Comparison of ENCODE assay signal across 11 mouse cellular contexts in genomic region chr17:80698191-80698901, GRCm38 (mm10). TPM values are rescaled to one million over a fixed set of nuclear protein-coding genes. Genes with fewer than 3 reads are reported as not detected.
DNase-seq lines count a peak whose midpoint lies in the region; ATAC-seq and TF ChIP-seq lines count a peak whose summit lies in the region.
"Had no signal": no experiment of that assay in that cellular context is flagged by ENCODE, and none has a peak within 500 bp of the region (broad histone marks: within the 10 kb centered on the region; RNA-seq: fewer than 3 reads in every experiment).

No protein-coding gene starts in this region.

- H3K9me3 ChIP-seq in embryonic facial prominence, embryonic 12.5 days, result no peaks in the 10 kb centered on the region
- no peaks in the 10 kb centered on the region for H3K9me3 ChIP-seq in intestine, postnatal 0 days (ENCODE audit: control insufficient read depth)

- H3K4me2 ChIP-seq in embryonic facial prominence, embryonic 12.5 days (replicated peaks), result no peak overlapping the region
- no peak overlapping the region for H3K4me2 ChIP-seq in intestine, postnatal 0 days (replicated peaks; ENCODE audit: low read depth)

- H3K4me3 ChIP-seq in gastrocnemius, adult 2 months, result peak overlapping the region; percentile 33
- H3K4me3 ChIP-seq in lung, adult 2 months (replicated peaks; ENCODE audit: extremely low read depth, low read depth, low read length), result peak overlapping the region; percentile 15
- no peak overlapping the region for H3K4me3 ChIP-seq in embryonic facial prominence, embryonic 12.5 days
- no peak overlapping the region for H3K4me3 ChIP-seq in intestine, postnatal 0 days (ENCODE audit: low read depth, low read length)

- no peak for TF ChIP-seq CTCF in gastrocnemius, adult 2 months (IDR thresholded peaks at IDR 0.05)
- no peak for TF ChIP-seq CTCF in lung, adult 2 months (IDR thresholded peaks at IDR 0.05; ENCODE audit: insufficient read depth, low read length)
- TF ChIP-seq CTCF in intestine, postnatal 0 days (IDR thresholded peaks at IDR 0.05; ENCODE audit: low read depth), result no peak

- peak overlapping the region; percentile 54; the same call in 1 of the 2 replicates for H3K27ac ChIP-seq in gastrocnemius, adult 2 months
- H3K27ac ChIP-seq in embryonic facial prominence, embryonic 12.5 days, result 0 out of 2 replicates have a peak overlapping the region, but pooled peaks have one; percentile 47
- no peak overlapping the region for H3K27ac ChIP-seq in intestine, postnatal 0 days (ENCODE audit: low read depth, low read length)
- H3K27ac ChIP-seq: macrophage had no signal

- H3K27me3 ChIP-seq in embryonic facial prominence, embryonic 12.5 days, result no peaks in the 10 kb centered on the region
- H3K27me3 ChIP-seq in intestine, postnatal 0 days (replicated peaks; ENCODE audit: control insufficient read depth, insufficient read depth, low read length), result no peaks in the 10 kb centered on the region

- no peak overlapping the region for H3K9ac ChIP-seq in embryonic facial prominence, embryonic 12.5 days
- no peak overlapping the region for H3K9ac ChIP-seq in intestine, postnatal 0 days (ENCODE audit: low read depth, low read length)

- H3K36me3 ChIP-seq in embryonic facial prominence, embryonic 12.5 days, result no peaks in the 10 kb centered on the region
- no peaks in the 10 kb centered on the region; the same call in 1 of the 2 replicates for H3K36me3 ChIP-seq in intestine, postnatal 0 days (ENCODE audit: control insufficient read depth, insufficient read depth)

- WGBS in lung, adult 2 months, result 14% methylated on average over 12 of the region's 12 CpGs
- WGBS in embryonic facial prominence, embryonic 12.5 days, result 68% methylated on average over 12 of the region's 12 CpGs
- WGBS in intestine, postnatal 0 days, result 56% methylated on average over 12 of the region's 12 CpGs

- no peak for DNase-seq in gastrocnemius, adult 2 months
- DNase-seq in gastrocnemius, adult 8-10 months (ENCODE audit: low spot score in 2 of 2), result no peak
- no peak for DNase-seq in lung, adult 2 months
- no peak for DNase-seq in lung, postnatal 4 days
- DNase-seq in adrenal gland, adult (ENCODE audit: inconsistent age in 2 of 2, low spot score in 1 of 2), result no peak
- DNase-seq in adrenal gland, postnatal 4 days (ENCODE audit: low spot score in 2 of 2), result no peak
- DNase-seq: cerebellum, postnatal 25 days; spleen, adult 18-20 months had no signal

- ATAC-seq in embryonic facial prominence, embryonic 12.5 days (ENCODE audit: insufficient number of reproducible peaks, insufficient read depth, low FRiP score, low TSS enrichment), result no peak
- ATAC-seq in intestine, postnatal 0 days, result 0 out of 2 replicates have a peak, but pooled peaks have one; percentile 25

- TF ChIP-seq POLR2A in lung, adult 2 months (IDR thresholded peaks at IDR 0.05; ENCODE audit: borderline replicate concordance, extremely low read depth, low read depth, low read length), result no peak

- intact Hi-C loops in gastrocnemius, adult 2 months (cut with DNase I), result no loop called here

- H3K4me1 ChIP-seq in lung, adult 2 months (ENCODE audit: control insufficient read depth, insufficient read depth, low read length), result peaks cover 41% of the 10 kb centered on the region
- peaks cover 18% of the 10 kb centered on the region for H3K4me1 ChIP-seq in embryonic facial prominence, embryonic 12.5 days
- peaks cover 3% of the 10 kb centered on the region; the same call in 1 of the 2 replicates for H3K4me1 ChIP-seq in intestine, postnatal 0 days (replicated peaks; ENCODE audit: control insufficient read depth, insufficient read depth, low read length)

RNA-seq across cellular contexts. Expression of gene Map4k3, which starts 29.9 kb away (rescaled TPM):
- total RNA-seq in gastrocnemius, adult 2 months (2021), result 10 to 100 TPM; 11.9 to 17.5 TPM
- total RNA-seq in gastrocnemius, adult 8-10 months (2022), result 10 to 100 TPM; 11.9 to 12.7 (median 12.4) TPM
- 38.0 and 49.1 TPM in 2 replicates for polyA plus RNA-seq in lung, adult 2 months (2012; rRNA removed)
- polyA plus RNA-seq in embryonic facial prominence, embryonic 12.5 days (2016; fragmentation: Nextera tagmentation; extraction: Ambion mirVana), result 34.7 and 37.0 TPM in 2 replicates
- polyA plus RNA-seq in intestine, postnatal 0 days (2015; fragmentation: Nextera tagmentation; extraction: Ambion mirVana), result 13.5 and 13.8 TPM in 2 replicates
- 10 to 100 TPM; 48.7 to 57.6 TPM for total RNA-seq in adrenal gland, postnatal 4 days (2021)

Comparison
In these comparisons a context has a peak if more than half of its experiments do, and no peak if none do; other contexts are left out.
1. H3K4me3 ChIP-seq: peak in gastrocnemius, adult 2 months (single experiment) and lung, adult 2 months (single experiment); none in embryonic facial prominence, embryonic 12.5 days (single experiment) and intestine, postnatal 0 days (single experiment).